Mouse (Mus musculus) heart, adult 2 months (tissue): ENCODE results near the gene E130114P18Rik.

Experiments
- CTCF ChIP-seq: fragments of 200-600 bp; IDR thresholded peaks from 2 replicates; pipeline ENCODE4 v1.8.1; 2022; ENCODE audit warnings: antibody characterized with exemption, mild to moderate bottlenecking, moderate library complexity
- EP300 ChIP-seq: fragments of 200-500 bp; IDR thresholded peaks from 2 replicates; pipeline ENCODE4 v1.6.1; 2011; ENCODE audit warnings: low read depth, low read length, control low read depth; ENCODE audit not compliant: insufficient read depth
- POLR2A ChIP-seq: fragments of 200-500 bp; IDR thresholded peaks from 2 replicates; pipeline ENCODE4 v1.6.1; 2011; ENCODE audit warnings: mild to moderate bottlenecking, low read depth, low read length, control low read depth; ENCODE audit not compliant: insufficient read depth

DNA sequence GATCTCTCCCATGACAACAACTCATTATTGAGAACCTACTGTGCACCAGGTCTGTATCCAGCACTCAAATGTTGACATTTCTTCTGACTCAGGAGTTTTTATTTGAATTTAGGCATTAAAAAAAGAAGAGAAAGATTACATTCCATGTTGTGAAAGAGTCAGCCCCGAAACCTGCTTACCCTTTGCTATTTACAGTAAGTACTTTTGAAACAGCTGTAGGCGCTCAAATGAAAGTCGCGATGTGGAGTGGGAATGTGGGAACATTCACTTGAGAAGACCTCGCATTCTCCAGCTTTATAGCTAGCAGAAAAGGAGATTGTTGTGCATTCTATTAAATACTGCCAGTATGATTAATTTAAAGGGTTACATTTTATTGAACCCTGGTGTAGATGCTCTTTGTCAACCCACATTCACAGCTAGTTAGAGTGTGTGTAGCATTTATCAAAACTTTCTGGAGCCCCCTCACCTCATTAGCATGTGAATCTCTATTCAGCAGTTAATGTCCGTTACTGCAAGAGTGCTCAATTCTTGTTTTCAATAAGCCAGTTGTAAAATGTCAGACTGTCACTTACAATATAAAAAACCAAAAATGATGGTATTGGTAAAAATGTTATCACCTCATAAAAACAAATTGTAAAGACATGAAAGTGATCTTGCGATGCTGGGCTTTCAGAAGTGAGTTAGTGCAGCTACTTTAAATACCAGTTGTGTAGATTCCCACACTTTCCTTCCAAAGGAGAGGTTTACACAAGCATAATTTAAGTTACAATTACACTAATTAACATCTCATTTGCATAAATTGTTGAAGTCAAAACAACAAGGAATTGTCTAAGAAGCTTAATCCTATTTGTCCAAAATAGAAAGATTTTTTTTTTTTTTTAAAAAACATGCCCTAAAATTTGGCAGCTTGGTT is 28.3 kb upstream of the E130114P18Rik start:
- TF ChIP-seq POLR2A (no peak), EP300 (no peak), CTCF (no peak)
